Mouse (Mus musculus): ENCODE results near the gene Sgsm2. TPM values are rescaled to one million over a fixed set of nuclear protein-coding genes. Genes with fewer than 3 reads are reported as not detected.

Gene Sgsm2
- polyA plus RNA-seq, 1 experiment from 2014 or later = 8.6 TPM

GRCm38 (mm10) chr11:74807246-74807882 is 89.5 kb downstream of the Sgsm2 start:
- no peak overlapping the region for H3K4me3 ChIP-seq (ENCODE audit: low read depth, low read length)
- H3K9me3 ChIP-seq (ENCODE audit: control insufficient read depth, low read length) = no peaks in the 10 kb centered on the region
- DNase-seq (ENCODE audit: low spot score) (no peak), ATAC-seq (replicated peaks; ENCODE audit: low FRiP score) (no peak)
- 91% methylated on average over 6 of the region's 6 CpGs for WGBS
- H3K27me3 ChIP-seq (ENCODE audit: control insufficient read depth, insufficient read depth, low read length) = no peaks in the 10 kb centered on the region
- H3K9ac ChIP-seq (ENCODE audit: low read length) = no peak overlapping the region
- no peak overlapping the region for H3K4me2 ChIP-seq (ENCODE audit: low read depth, low read length, severe bottlenecking)
- H3K27ac ChIP-seq (ENCODE audit: low read depth, low read length) = no peak overlapping the region
- no peaks in the 10 kb centered on the region for H3K4me1 ChIP-seq (replicated peaks; ENCODE audit: control insufficient read depth, insufficient read depth, low read length)
- H3K36me3 ChIP-seq (ENCODE audit: control insufficient read depth, insufficient read depth, low read length) = peaks cover 4% of the 10 kb centered on the region; the same call in 1 of the 2 replicates

- Histone ChIP-seq H3K9me3 (ENCODE audit: control insufficient read depth, low read length) (no peaks in the 10 kb centered on the region), H3K27ac (ENCODE audit: low read depth, low read length) (no peak overlapping the region), H3K4me1 (replicated peaks; ENCODE audit: control insufficient read depth, insufficient read depth, low read length) (no peaks in the 10 kb centered on the region), H3K4me3 (ENCODE audit: low read depth, low read length) (no peak overlapping the region), H3K9ac (ENCODE audit: low read length) (no peak overlapping the region), H3K4me2 (ENCODE audit: low read depth, low read length, severe bottlenecking) (no peak overlapping the region), H3K27me3 (ENCODE audit: control insufficient read depth, insufficient read depth, low read length) (no peaks in the 10 kb centered on the region), H3K36me3 (ENCODE audit: control insufficient read depth, insufficient read depth, low read length) (peaks cover 4% of the 10 kb centered on the region; the same call in 1 of the 2 replicates)
- no peak for DNase-seq (ENCODE audit: low spot score)
- ATAC-seq (replicated peaks; ENCODE audit: low FRiP score) = no peak
- WGBS = 95% methylated on average over 3 of the region's 3 CpGs
Measured at GRCm38 (mm10) chr11:74804081-74804627, 92.7 kb downstream of the Sgsm2 start.

DNA sequence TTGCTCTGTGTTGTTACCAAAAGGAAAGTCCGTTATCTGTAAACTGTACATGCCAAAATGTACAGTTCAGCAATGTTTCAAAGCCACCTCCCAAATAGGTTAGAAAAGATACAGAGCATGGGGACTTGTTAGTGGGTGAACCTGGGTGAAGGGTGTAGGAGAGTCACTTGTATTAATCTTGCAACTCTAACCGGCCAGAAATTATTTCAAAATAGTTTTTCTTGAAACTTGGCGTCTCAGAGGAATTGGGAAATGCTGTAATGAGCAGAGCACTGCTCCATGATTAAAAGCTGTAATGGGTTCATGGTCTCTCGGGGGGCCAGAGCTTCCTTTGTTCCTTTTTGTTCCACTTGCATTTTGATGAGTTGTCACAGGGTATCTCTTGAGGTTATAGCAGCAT is 96.2 kb downstream of the Sgsm2 start:
- no peak overlapping the region for H3K27ac ChIP-seq (ENCODE audit: low read depth, low read length)
- DNase-seq (ENCODE audit: low spot score) = no peak

More for the DNA sequence above, 96.2 kb downstream of the Sgsm2 start:
- Histone ChIP-seq H3K9me3 (ENCODE audit: control insufficient read depth, low read length) (no peaks in the 10 kb centered on the region), H3K9ac (ENCODE audit: low read length) (no peak overlapping the region), H3K4me1 (replicated peaks; ENCODE audit: control insufficient read depth, insufficient read depth, low read length) (no peaks in the 10 kb centered on the region), H3K27me3 (ENCODE audit: control insufficient read depth, insufficient read depth, low read length) (no peaks in the 10 kb centered on the region), H3K4me2 (ENCODE audit: low read depth, low read length, severe bottlenecking) (no peak overlapping the region), H3K36me3 (ENCODE audit: control insufficient read depth, insufficient read depth, low read length) (peaks cover 3% of the 10 kb centered on the region; the same call in 1 of the 2 replicates), H3K4me3 (ENCODE audit: low read depth, low read length) (no peak overlapping the region)
- WGBS = 85% methylated on average over 4 of the region's 4 CpGs
- no peak for ATAC-seq (replicated peaks; ENCODE audit: low FRiP score)

Small RNA genes lying within 50 kb of the gene (microRNA-seq; reads per million reads assigned to microRNA genes)
- not detected for gene Mir6926 (ENCODE audit: insufficient number of aligned reads)

Other genes starting within 250 kb of the Sgsm2 start
- gene Cluh, start 247.6 kb downstream of the Sgsm2 start, polyA plus RNA-seq (2014; fragmentation: Nextera tagmentation; extraction: Ambion mirVana) = 18.9 and 21.9 TPM in 2 replicates
- gene Pafah1b1, start 172.4 kb downstream of the Sgsm2 start, polyA plus RNA-seq (2014; fragmentation: Nextera tagmentation; extraction: Ambion mirVana) = 90.2 and 91.1 TPM in 2 replicates
- 53.3 and 57.0 TPM in 2 replicates for gene Mettl16, start 126.2 kb downstream of the Sgsm2 start, polyA plus RNA-seq (2014; fragmentation: Nextera tagmentation; extraction: Ambion mirVana)
- gene Mnt, start 66.1 kb downstream of the Sgsm2 start, polyA plus RNA-seq (2014; fragmentation: Nextera tagmentation; extraction: Ambion mirVana) = 5.8 and 6.0 TPM in 2 replicates
- 54.0 and 57.4 TPM in 2 replicates for gene Tsr1, start 1.0 kb upstream of the Sgsm2 start, polyA plus RNA-seq (2014; fragmentation: Nextera tagmentation; extraction: Ambion mirVana)
- gene Smg6, start 28.8 kb upstream of the Sgsm2 start, polyA plus RNA-seq (2014; fragmentation: Nextera tagmentation; extraction: Ambion mirVana) = 19.8 TPM in 2 replicates
- 25.3 and 26.3 TPM in 2 replicates for gene Srr, start 28.9 kb upstream of the Sgsm2 start, polyA plus RNA-seq (2014; fragmentation: Nextera tagmentation; extraction: Ambion mirVana)